Mouse (Mus musculus): Measurements from ENCODE around the gene Npdc1. TPM values are rescaled to one million over a fixed set of nuclear protein-coding genes. Genes with fewer than 3 reads are reported as not detected.

The Npdc1 gene
- polyA plus RNA-seq, 1 experiment from 2014 or later, result 48.9 TPM

- Histone ChIP-seq H3K27me3 (replicated peaks; ENCODE audit: control insufficient read depth, insufficient read depth, low read length) (no peaks in the 10 kb centered on the region; the same call in 1 of the 2 replicates), H3K9ac (ENCODE audit: low read depth, low read length) (no peak overlapping the region), H3K9me3 (ENCODE audit: control insufficient read depth, low read length) (no peaks in the 10 kb centered on the region), H3K4me1 (ENCODE audit: control insufficient read depth, insufficient read depth, low read length) (0 out of 2 replicates have a peak, but pooled peaks cover 3% of the 10 kb centered on the region), H3K4me2 (ENCODE audit: low read depth, low read length) (no peak overlapping the region), H3K36me3 (ENCODE audit: control insufficient read depth, insufficient read depth, low read length) (no peaks in the 10 kb centered on the region), H3K4me3 (ENCODE audit: low read length) (no peak overlapping the region), H3K27ac (ENCODE audit: low read length) (no peak overlapping the region)
- ATAC-seq, result no peak
- 85% methylated on average over 11 of the region's 11 CpGs for WGBS
These were observed 33.4 kb downstream of the Npdc1 start for GRCm38 (mm10) chr2:25432326-25433098.

GRCm38 (mm10) chr2:25433101-25433500, 34.0 kb downstream of the Npdc1 start:
- H3K36me3 ChIP-seq (ENCODE audit: control insufficient read depth, insufficient read depth, low read length), result no peaks in the 10 kb centered on the region
- no peak overlapping the region for H3K27ac ChIP-seq (ENCODE audit: low read length)
- no peak for ATAC-seq
- H3K9me3 ChIP-seq (ENCODE audit: control insufficient read depth, low read length), result no peaks in the 10 kb centered on the region
- 0 out of 2 replicates have a peak, but pooled peaks cover 2% of the 10 kb centered on the region for H3K4me1 ChIP-seq (ENCODE audit: control insufficient read depth, insufficient read depth, low read length)
- 91% methylated on average over 17 of the region's 17 CpGs for WGBS
- H3K9ac ChIP-seq (ENCODE audit: low read depth, low read length), result no peak overlapping the region
- no peak overlapping the region for H3K4me3 ChIP-seq (ENCODE audit: low read length)
- no peak overlapping the region for H3K4me2 ChIP-seq (ENCODE audit: low read depth, low read length)
- H3K27me3 ChIP-seq (replicated peaks; ENCODE audit: control insufficient read depth, insufficient read depth, low read length), result no peaks in the 10 kb centered on the region; the same call in 1 of the 2 replicates

- 85% methylated on average over 8 of the region's 8 CpGs for WGBS
- H3K4me3 ChIP-seq (ENCODE audit: low read length), result no peak overlapping the region
- H3K4me1 ChIP-seq (ENCODE audit: control insufficient read depth, insufficient read depth, low read length), result no peaks in the 10 kb centered on the region
- ATAC-seq, result no peak
- H3K9me3 ChIP-seq (ENCODE audit: control insufficient read depth, low read length), result no peaks in the 10 kb centered on the region
- no peak overlapping the region for H3K27ac ChIP-seq (ENCODE audit: low read length)
- H3K4me2 ChIP-seq (ENCODE audit: low read depth, low read length), result no peak overlapping the region
- no peak overlapping the region for H3K9ac ChIP-seq (ENCODE audit: low read depth, low read length)
- no peaks in the 10 kb centered on the region for H3K36me3 ChIP-seq (ENCODE audit: control insufficient read depth, insufficient read depth, low read length)
- no peaks in the 10 kb centered on the region; the same call in 1 of the 2 replicates for H3K27me3 ChIP-seq (replicated peaks; ENCODE audit: control insufficient read depth, insufficient read depth, low read length)
These were observed 35.1 kb downstream of the Npdc1 start for GRCm38 (mm10) chr2:25434292-25434691.

GRCm38 (mm10) chr2:25436286-25436820, 37.2 kb downstream of the Npdc1 start:
- ATAC-seq, result no peak
- no peaks in the 10 kb centered on the region for H3K27me3 ChIP-seq (replicated peaks; ENCODE audit: control insufficient read depth, insufficient read depth, low read length)
- no peaks in the 10 kb centered on the region for H3K36me3 ChIP-seq (ENCODE audit: control insufficient read depth, insufficient read depth, low read length)
- WGBS, result 89% methylated on average over 10 of the region's 10 CpGs
- no peak overlapping the region for H3K27ac ChIP-seq (ENCODE audit: low read length)
- no peak overlapping the region for H3K9ac ChIP-seq (ENCODE audit: low read depth, low read length)
- no peak overlapping the region for H3K4me3 ChIP-seq (ENCODE audit: low read length)
- H3K4me2 ChIP-seq (ENCODE audit: low read depth, low read length), result no peak overlapping the region
- no peaks in the 10 kb centered on the region for H3K9me3 ChIP-seq (ENCODE audit: control insufficient read depth, low read length)
- H3K4me1 ChIP-seq (ENCODE audit: control insufficient read depth, insufficient read depth, low read length), result no peaks in the 10 kb centered on the region

- 81% methylated on average over 20 of the region's 20 CpGs for WGBS
- Histone ChIP-seq H3K36me3 (ENCODE audit: control insufficient read depth, insufficient read depth, low read length) (no peaks in the 10 kb centered on the region), H3K9me3 (ENCODE audit: control insufficient read depth, low read length) (no peaks in the 10 kb centered on the region), H3K4me3 (ENCODE audit: low read length) (no peak overlapping the region), H3K27me3 (replicated peaks; ENCODE audit: control insufficient read depth, insufficient read depth, low read length) (no peaks in the 10 kb centered on the region), H3K4me2 (ENCODE audit: low read depth, low read length) (no peak overlapping the region), H3K27ac (ENCODE audit: low read length) (no peak overlapping the region), H3K9ac (ENCODE audit: low read depth, low read length) (no peak overlapping the region), H3K4me1 (ENCODE audit: control insufficient read depth, insufficient read depth, low read length) (no peaks in the 10 kb centered on the region)
- no peak for ATAC-seq
These were observed 41.9 kb downstream of the Npdc1 start for GRCm38 (mm10) chr2:25441067-25441466.

- H3K27ac ChIP-seq (ENCODE audit: low read length), result no peak overlapping the region
- no peak overlapping the region for H3K4me2 ChIP-seq (ENCODE audit: low read depth, low read length)
- H3K9me3 ChIP-seq (ENCODE audit: control insufficient read depth, low read length), result no peaks in the 10 kb centered on the region
- WGBS, result 93% methylated on average over 14 of the region's 14 CpGs
- H3K27me3 ChIP-seq (replicated peaks; ENCODE audit: control insufficient read depth, insufficient read depth, low read length), result no peaks in the 10 kb centered on the region
- ATAC-seq, result no peak
- no peaks in the 10 kb centered on the region for H3K4me1 ChIP-seq (ENCODE audit: control insufficient read depth, insufficient read depth, low read length)
- H3K9ac ChIP-seq (ENCODE audit: low read depth, low read length), result no peak overlapping the region
- H3K4me3 ChIP-seq (ENCODE audit: low read length), result no peak overlapping the region
- H3K36me3 ChIP-seq (ENCODE audit: control insufficient read depth, insufficient read depth, low read length), result no peaks in the 10 kb centered on the region
These were observed 43.5 kb downstream of the Npdc1 start for GRCm38 (mm10) chr2:25442682-25443081.

GRCm38 (mm10) chr2:25450853-25451647, 51.9 kb downstream of the Npdc1 start:
- Histone ChIP-seq H3K4me1 (ENCODE audit: control insufficient read depth, insufficient read depth, low read length) (peaks cover 2% of the 10 kb centered on the region; the same call in 1 of the 2 replicates), H3K27ac (ENCODE audit: low read length) (no peak overlapping the region), H3K27me3 (replicated peaks; ENCODE audit: control insufficient read depth, insufficient read depth, low read length) (no peaks in the 10 kb centered on the region), H3K4me2 (ENCODE audit: low read depth, low read length) (no peak overlapping the region), H3K4me3 (ENCODE audit: low read length) (no peak overlapping the region), H3K36me3 (ENCODE audit: control insufficient read depth, insufficient read depth, low read length) (no peaks in the 10 kb centered on the region), H3K9ac (ENCODE audit: low read depth, low read length) (no peak overlapping the region), H3K9me3 (ENCODE audit: control insufficient read depth, low read length) (no peaks in the 10 kb centered on the region)
- 77% methylated on average over 8 of the region's 8 CpGs for WGBS
- peak; percentile 58; the same call in 1 of the 2 replicates for ATAC-seq

GRCm38 (mm10) chr2:25452951-25453350, 53.8 kb downstream of the Npdc1 start:
- H3K27ac ChIP-seq (ENCODE audit: low read length), result no peak overlapping the region
- no peak overlapping the region for H3K4me3 ChIP-seq (ENCODE audit: low read length)
- no peaks in the 10 kb centered on the region for H3K27me3 ChIP-seq (replicated peaks; ENCODE audit: control insufficient read depth, insufficient read depth, low read length)
- 48% methylated on average over 1 of the region's 1 CpGs for WGBS
- H3K4me1 ChIP-seq (ENCODE audit: control insufficient read depth, insufficient read depth, low read length), result peaks cover 19% of the 10 kb centered on the region
- H3K36me3 ChIP-seq (ENCODE audit: control insufficient read depth, insufficient read depth, low read length), result no peaks in the 10 kb centered on the region
- H3K9ac ChIP-seq (ENCODE audit: low read depth, low read length), result no peak overlapping the region
- ATAC-seq, result no peak
- H3K9me3 ChIP-seq (ENCODE audit: control insufficient read depth, low read length), result no peaks in the 10 kb centered on the region
- H3K4me2 ChIP-seq (ENCODE audit: low read depth, low read length), result no peak overlapping the region

- H3K27ac ChIP-seq (ENCODE audit: low read length), result no peak within 1 kb of the TSS
- no peak within 1 kb of the TSS for H3K4me3 ChIP-seq (ENCODE audit: low read length)
- ATAC-seq, result peak; percentile 41; the same call in 1 of the 2 replicates
- no peak within 1 kb of the TSS for H3K4me2 ChIP-seq (ENCODE audit: low read depth, low read length)
- no peaks in the 10 kb centered on the region for H3K36me3 ChIP-seq (ENCODE audit: control insufficient read depth, insufficient read depth, low read length)
- no peaks in the 10 kb centered on the region for H3K9me3 ChIP-seq (ENCODE audit: control insufficient read depth, low read length)
- WGBS, result 47% methylated on average over 14 of the region's 14 CpGs
- peak within 1 kb of the TSS; percentile 21 for H3K9ac ChIP-seq (ENCODE audit: low read depth, low read length)
- no peaks in the 10 kb centered on the region for H3K27me3 ChIP-seq (replicated peaks; ENCODE audit: control insufficient read depth, insufficient read depth, low read length)
- H3K4me1 ChIP-seq (ENCODE audit: control insufficient read depth, insufficient read depth, low read length), result peaks cover 36% of the 10 kb centered on the region
These were observed 57.2 kb downstream of the Npdc1 start, which contains the start of gene Clic3 for GRCm38 (mm10) chr2:25456205-25456953. Gene Clic3, plus strand, starts transcription at chr2:25456838.
